Mouse (Mus musculus) G1E-ER4 (cell line): ENCODE results near the gene Elmod1. TPM values are rescaled to one million over a fixed set of nuclear protein-coding genes. Genes with fewer than 3 reads are reported as not detected.

ENCODE experiments used
- GATA1 ChIP-seq: IDR thresholded peaks from one replicate; pipeline ENCODE4 v1.8.0; 2012; ENCODE audit warnings: low read length, inconsistent platforms
- polyA plus RNA-seq: library from polyadenylated mRNA; stranded (reverse); fragments of >175 nt; gene quantifications from 2 replicates; pipeline ENCODE4 v1.2.3, GENCODE M21; 2012

Gene Elmod1
- polyA plus RNA-seq, 1 experiment = not detected

DNA sequence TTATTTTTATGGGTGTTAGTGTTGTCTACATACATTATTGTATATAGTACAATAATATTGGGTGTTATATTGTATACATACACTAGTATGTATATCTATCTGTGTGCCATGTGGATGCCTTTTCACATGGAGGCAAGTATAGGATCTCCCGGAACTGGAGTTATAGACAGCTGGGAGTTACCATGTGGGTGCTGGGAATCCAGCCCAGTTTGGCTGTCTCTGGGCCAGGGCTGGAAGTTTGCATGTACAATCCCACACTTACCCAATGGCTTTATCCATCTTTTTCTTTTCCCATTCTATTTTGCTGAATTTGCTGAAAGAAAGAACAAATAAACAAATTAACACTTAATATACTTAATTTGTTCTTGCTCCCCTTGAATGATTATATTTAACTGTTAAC lies 54.0 kb downstream of the Elmod1 start:
- no peak for TF ChIP-seq GATA1

DNA sequence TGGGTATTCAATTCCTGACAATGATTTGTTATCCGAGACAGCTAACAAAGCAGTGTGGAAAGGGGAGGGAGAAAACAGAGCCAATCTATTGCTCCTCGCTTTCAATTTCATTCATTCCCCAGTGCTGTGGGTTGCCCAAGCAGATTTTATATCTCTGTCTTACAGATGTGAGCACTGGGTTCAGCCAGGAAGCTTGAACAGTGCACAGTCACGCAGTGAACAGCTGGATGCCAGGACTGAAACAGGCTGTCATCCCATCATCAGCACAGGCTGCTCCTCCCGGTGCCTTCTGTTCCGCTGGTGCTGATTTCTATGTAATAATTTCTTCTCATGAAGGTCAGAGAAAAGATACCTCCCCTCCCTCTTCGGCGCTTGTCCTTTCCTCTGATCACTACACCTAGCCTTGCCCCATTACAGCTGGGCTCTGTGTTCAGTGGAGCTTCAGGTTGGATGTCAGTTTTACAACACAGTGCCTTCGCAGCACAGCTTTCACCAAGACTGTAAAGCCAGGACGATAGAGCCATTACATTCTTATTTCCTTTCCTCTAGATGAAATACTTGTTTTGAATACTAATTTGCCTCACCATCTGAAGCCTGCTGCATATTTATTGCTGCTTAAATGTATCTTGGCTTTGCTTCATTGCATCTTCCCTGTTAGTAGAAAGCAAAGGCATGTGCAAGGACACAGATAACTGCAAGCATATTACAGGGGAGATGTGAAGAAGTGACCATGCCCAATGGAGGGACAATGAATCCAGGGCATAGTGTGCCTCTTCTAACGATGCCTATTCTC lies 59.0 kb downstream of the Elmod1 start:
- TF ChIP-seq GATA1 = no peak

DNA sequence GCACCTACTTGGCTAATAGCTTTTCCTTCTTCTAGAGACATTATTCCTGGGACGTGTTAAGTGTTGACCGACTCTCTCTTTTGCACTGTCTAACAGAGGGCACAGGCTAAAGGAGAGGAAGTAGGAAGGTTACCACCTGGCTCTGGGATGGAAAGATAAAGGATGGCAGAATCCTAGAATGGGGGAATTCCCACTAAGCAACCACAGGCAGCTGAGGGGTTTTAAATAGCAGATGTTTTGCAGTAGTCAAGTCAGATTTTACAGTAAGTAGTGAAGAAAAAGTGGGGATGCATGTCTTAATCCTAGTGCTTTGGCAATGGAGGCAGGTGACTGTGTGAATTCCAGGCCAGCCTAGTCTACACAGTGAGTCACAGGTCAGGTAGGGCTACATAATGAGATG lies 64.3 kb downstream of the Elmod1 start:
- TF ChIP-seq GATA1 = no peak

DNA sequence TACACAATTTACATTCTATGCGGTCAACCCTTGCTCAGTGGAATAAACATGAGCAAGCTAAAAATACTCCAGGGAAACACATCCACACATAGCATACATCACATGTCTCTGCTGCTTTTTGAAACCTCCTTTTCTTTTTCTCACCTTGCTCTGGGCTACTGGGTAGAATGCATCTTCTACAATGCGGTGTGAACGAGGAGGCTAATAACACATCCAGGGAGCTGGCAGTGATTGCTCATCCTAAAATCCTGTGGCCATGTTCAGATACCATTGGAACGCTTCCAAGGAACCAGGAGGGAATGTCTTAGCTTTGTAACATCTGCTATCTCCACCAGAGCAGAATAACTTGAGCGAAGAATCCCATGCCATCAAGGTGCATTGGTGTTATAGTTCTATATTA lies 64.8 kb downstream of the Elmod1 start:
- no peak for TF ChIP-seq GATA1

DNA sequence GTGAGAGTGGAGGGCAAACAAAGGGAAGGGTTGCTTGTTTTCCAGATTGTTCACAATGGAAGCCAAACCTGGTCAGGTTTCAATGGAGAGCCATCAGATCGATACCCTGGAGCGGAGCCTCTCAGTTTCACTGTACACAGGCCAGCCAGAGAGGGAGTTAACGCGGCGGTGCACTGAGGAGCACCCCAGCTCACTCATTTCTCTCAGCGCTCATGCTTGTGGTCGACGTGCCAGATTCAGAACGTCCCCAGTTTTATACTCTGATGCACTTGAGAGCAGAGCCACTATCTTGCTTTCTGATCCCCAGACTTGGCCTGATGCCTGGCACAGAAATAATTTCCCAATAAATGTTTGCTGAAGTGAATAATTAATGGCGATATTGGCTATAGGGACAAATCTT lies 68.3 kb downstream of the Elmod1 start:
- no peak for TF ChIP-seq GATA1

DNA sequence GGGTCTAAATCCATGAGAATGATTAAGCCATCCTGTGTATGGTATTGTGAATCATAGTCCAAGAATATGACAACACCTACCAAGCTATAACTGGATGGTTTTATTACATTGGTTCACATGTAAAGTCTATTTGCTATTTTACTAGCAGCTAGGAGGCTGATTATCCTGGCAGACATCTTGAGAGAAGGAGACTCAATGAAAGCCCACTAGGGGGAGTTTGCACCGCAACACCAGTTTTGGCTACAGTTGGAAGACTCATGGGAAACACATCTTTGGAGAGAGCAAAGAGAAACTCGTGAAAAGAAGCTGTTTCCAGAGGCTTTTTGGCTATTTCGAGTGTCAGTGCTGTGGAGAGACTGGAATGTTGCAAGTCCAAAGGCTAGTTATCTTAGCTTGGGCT lies 69.7 kb downstream of the Elmod1 start:
- TF ChIP-seq GATA1 = no peak

DNA sequence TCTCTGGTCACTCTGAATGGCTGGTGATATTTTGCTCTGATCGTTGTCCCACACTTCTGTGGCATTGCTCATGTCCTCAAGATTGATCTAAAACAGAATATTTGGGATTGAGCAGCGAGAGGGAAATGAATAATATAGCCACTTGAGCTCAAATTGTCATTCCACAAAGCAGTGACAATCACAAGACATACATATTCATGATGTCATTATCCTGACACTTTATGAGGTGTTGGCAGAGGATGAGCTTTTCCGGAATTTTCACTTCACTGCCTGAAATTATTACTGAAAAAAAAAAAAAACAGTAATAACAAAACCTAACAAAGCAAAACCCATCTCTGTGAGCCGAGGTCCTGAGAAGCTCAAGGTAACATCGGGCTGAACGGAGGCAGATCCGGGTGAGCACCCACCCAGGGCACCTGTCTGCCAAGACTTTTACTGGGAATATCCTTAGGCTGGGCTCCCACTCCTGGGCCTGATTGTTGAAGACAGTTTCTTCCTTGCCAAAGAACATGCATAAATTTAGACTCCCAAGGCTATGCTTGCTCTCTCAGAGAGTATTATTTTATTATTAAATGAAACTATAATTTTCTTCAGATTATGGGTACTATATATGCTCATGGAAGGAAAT lies 71.8 kb downstream of the Elmod1 start:
- no peak for TF ChIP-seq GATA1

DNA sequence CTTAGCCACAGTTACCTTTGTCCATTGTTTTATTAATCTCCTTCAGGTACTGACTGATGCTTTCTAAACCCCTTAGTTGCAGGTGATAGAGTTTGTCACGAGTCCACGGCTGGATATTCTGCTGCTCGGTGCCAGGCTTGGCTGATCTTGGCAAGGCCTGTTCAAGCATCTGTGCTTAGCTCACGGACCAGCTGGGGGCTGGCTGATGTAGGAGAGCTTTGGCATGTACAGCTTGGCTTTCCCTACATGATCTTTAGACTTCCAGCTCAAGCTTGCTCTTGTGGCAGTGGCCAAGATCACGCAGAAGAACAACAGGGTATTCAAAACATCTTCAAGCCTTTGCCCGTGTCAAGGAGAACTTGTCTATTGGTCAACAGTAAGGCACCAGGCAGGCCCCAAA lies 75.3 kb downstream of the Elmod1 start:
- TF ChIP-seq GATA1 = no peak

DNA sequence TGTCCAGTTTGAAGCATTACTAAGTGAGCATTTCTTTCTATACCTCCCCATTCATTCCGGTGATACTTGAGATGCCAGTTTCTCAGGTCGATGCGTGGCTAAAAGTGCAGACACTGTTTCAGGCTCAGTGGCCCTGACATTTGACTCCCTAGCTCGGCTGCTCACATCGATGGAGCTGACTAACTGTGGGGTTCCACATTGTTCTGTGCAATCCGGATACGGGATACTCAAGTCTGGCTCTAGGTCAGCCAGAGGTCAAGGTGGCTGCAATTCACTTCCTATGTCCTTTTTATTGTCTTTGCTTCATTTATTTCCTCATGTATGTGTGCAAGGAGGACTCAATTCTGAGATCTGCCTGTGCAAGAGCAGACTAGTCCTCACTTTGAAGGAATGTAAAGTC lies 79.3 kb downstream of the Elmod1 start:
- no peak for TF ChIP-seq GATA1

DNA sequence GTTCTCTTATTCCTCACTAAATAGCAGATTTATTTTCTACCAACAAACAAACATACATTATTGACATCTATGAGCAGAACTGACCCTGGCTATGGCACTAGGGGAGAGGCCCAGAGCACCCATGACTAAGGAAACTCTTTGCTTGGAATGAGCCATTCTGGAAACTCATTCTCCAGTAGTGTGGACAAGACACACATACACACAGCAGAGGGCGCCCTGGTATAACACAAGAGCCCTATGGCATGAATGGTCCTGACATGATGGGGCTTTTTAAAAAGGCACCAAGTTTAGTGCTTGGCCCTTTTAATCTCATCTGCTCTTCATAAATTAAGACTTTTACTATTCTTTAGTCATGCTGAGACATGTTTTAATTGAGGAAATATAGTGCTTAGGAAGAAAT lies 85.0 kb downstream of the Elmod1 start:
- TF ChIP-seq GATA1 = no peak

DNA sequence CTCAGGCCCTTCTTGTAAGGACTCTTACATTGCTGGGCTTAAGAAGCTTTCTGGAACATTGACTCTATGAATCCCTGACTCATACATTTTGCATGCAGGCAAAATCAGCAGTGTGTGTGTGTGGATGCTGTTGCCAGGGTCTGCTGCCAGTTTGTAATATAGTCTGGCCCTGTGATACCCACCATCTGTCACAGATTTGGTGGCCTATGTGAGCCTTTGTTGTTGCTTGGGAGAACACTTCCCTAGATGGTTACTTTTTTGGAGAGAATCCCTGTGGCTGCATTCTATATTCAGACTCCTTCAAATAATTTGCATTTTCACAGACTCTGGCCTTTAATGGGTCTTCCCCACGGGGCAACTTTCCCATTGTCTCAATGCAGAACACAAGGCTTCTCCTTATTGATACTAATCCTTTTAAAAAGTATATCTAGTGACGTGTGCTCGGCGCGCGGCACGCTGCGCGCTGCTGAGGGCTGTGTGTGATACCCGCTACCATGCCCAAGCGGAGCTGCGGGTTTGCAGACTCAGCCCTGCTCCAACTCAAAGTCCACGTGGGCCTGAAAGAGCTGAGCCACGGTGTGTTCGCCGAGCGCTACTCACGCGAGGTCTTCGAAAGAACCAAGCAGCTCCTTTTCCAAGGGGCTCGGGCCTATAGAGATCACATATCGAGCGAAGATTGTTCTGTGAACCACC lies 91.4 kb downstream of the Elmod1 start:
- no peak for TF ChIP-seq GATA1

DNA sequence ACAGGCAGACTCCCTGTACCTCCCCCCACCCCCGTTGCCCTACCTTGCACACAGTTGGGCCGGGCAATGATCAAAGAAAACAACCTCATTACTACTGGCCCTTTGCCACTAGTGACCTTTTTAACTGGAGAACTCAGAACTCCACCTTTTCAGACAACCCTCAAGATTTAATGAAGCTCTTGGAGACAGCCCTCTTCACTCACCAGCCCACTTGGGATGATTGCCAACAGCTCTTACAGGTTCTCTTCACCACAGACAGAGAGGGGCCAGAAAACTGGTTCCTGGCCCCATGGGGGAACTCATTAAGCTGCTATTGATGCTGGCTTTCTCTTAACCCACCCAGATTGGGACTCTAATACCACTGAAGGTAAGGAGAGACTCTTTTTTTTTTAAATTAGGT lies 97.7 kb downstream of the Elmod1 start:
- TF ChIP-seq GATA1 = no peak

DNA sequence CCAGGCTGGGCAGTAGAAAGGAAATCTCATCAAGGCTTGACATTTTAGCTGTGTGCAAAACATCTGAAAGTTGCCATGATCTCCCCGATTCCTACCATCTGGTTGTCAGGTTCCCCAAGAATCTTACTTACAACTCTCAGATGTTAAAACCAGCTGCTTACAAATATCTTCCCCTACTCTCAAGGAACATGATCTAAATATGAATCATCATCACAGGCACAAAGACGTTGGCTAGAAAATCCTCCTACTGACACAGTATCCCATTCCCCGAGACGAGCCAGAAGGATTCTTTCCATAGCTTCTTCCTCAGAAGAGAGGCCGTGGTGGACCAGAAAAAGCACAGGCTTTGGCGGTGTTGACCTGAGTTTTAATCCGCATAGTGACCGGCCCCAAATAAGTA lies 101.9 kb downstream of the Elmod1 start:
- TF ChIP-seq GATA1 = no peak

Other genes with a start within 250 kb of the Elmod1 start
- gene Slc35f2, start 203.8 kb downstream of the Elmod1 start, polyA plus RNA-seq = not detected in 2 replicates
- not detected in 2 replicates for gene Sln, start 125.1 kb downstream of the Elmod1 start, polyA plus RNA-seq
- gene Tnfaip8l3, start 93.1 kb upstream of the Elmod1 start, polyA plus RNA-seq = not detected in 2 replicates